Mouse (Mus musculus): ENCODE data around the gene Cd3e.

GRCm38 (mm10) chr9:44986242-44986781 lies 23.1 kb downstream of the Cd3e start:
- no peak for TF ChIP-seq CTCF (IDR thresholded peaks at IDR 0.05)
- TF ChIP-seq POLR2A (IDR thresholded peaks at IDR 0.05; ENCODE audit: insufficient read depth, low read depth, low read length), result no peak
- no peak for TF ChIP-seq EP300 (IDR thresholded peaks at IDR 0.05; ENCODE audit: insufficient read depth, low read depth, low read length)
